Mouse (Mus musculus) G1E-ER4 (cell line): ENCODE data around the gene Zswim2. TPM values are rescaled to one million over a fixed set of nuclear protein-coding genes. Genes with fewer than 3 reads are reported as not detected.
"Not testable (repeated sequence)": the region's sequence is repeated elsewhere in the genome, so short reads cannot be mapped to it uniquely, and the experiment has no call there.

Experiments used
- GATA1 ChIP-seq: IDR thresholded peaks from one replicate; pipeline ENCODE4 v1.8.0; 2012; ENCODE audit warnings: low read length, inconsistent platforms
- polyA plus RNA-seq: library from polyadenylated mRNA; stranded (reverse); fragments of >175 nt; gene quantifications from 2 replicates; pipeline ENCODE4 v1.2.3, GENCODE M21; 2012

Gene Zswim2
- polyA plus RNA-seq, result not detected in 2 replicates

- TF ChIP-seq GATA1, result no peak
Observed at GRCm38 (mm10) chr2:83940931-83941361, at the start of gene Zswim2. Gene Zswim2 (minus strand): TSS chr2:83941228.

DNA sequence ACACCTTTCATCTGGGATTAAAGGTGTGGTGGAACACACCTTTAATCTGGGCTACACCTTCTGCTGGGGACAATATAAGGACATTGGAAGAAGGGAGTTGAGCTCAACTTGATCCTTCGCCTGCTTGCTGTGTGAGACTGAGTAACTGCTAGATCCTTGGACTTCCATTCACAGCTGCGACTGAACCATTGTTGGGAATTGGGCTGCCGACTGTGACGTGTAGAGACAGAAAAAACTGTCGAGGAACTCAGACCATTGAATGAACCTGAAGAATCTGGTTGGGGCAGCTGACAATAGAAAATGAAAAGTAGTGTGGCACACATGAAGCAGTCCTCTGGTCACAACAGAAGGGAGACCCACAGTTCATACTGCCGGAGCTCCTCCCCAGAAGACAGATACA is 49.2 kb upstream of the Zswim2 start, which contains the start of gene Gm13691:
Gene Gm13691 (plus strand): TSS at position 301 of the 400 bp plus-strand sequence.
- TF ChIP-seq GATA1, result not testable (repeated sequence)

DNA sequence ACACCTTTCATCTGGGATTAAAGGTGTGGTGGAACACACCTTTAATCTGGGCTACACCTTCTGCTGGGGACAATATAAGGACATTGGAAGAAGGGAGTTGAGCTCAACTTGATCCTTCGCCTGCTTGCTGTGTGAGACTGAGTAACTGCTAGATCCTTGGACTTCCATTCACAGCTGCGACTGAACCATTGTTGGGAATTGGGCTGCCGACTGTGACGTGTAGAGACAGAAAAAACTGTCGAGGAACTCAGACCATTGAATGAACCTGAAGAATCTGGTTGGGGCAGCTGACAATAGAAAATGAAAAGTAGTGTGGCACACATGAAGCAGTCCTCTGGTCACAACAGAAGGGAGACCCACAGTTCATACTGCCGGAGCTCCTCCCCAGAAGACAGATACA is 43.4 kb upstream of the Zswim2 start, which contains the start of gene Gm13697:
Gene Gm13697 (plus strand): TSS at position 301 of the 400 bp plus-strand sequence.
- not testable (repeated sequence) for TF ChIP-seq GATA1

DNA sequence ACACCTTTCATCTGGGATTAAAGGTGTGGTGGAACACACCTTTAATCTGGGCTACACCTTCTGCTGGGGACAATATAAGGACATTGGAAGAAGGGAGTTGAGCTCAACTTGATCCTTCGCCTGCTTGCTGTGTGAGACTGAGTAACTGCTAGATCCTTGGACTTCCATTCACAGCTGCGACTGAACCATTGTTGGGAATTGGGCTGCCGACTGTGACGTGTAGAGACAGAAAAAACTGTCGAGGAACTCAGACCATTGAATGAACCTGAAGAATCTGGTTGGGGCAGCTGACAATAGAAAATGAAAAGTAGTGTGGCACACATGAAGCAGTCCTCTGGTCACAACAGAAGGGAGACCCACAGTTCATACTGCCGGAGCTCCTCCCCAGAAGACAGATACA is 37.6 kb upstream of the Zswim2 start, which contains the start of gene Gm13694:
Gene Gm13694 (plus strand): TSS at position 301 of the 400 bp plus-strand sequence.
- TF ChIP-seq GATA1, result not testable (repeated sequence)

DNA sequence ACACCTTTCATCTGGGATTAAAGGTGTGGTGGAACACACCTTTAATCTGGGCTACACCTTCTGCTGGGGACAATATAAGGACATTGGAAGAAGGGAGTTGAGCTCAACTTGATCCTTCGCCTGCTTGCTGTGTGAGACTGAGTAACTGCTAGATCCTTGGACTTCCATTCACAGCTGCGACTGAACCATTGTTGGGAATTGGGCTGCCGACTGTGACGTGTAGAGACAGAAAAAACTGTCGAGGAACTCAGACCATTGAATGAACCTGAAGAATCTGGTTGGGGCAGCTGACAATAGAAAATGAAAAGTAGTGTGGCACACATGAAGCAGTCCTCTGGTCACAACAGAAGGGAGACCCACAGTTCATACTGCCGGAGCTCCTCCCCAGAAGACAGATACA is 31.8 kb upstream of the Zswim2 start, which contains the start of gene Gm13696:
Gene Gm13696 (plus strand): TSS at position 301 of the 400 bp plus-strand sequence.
- TF ChIP-seq GATA1, result not testable (repeated sequence)

- TF ChIP-seq GATA1, result not testable (repeated sequence)
Observed at GRCm38 (mm10) chr2:83967013-83967412, 26.0 kb upstream of the Zswim2 start, which contains the start of gene Gm13695. Gene Gm13695 (plus strand): TSS chr2:83967313.

DNA sequence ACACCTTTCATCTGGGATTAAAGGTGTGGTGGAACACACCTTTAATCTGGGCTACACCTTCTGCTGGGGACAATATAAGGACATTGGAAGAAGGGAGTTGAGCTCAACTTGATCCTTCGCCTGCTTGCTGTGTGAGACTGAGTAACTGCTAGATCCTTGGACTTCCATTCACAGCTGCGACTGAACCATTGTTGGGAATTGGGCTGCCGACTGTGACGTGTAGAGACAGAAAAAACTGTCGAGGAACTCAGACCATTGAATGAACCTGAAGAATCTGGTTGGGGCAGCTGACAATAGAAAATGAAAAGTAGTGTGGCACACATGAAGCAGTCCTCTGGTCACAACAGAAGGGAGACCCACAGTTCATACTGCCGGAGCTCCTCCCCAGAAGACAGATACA is 20.2 kb upstream of the Zswim2 start, which contains the start of gene Gm13693:
Gene Gm13693 (plus strand): TSS at position 301 of the 400 bp plus-strand sequence.
- not testable (repeated sequence) for TF ChIP-seq GATA1

GRCm38 (mm10) chr2:83955393-83955792 is 14.4 kb upstream of the Zswim2 start, which contains the start of gene Gm13698:
Gene Gm13698 (plus strand): TSS chr2:83955693.
- TF ChIP-seq GATA1, result not testable (repeated sequence)

DNA sequence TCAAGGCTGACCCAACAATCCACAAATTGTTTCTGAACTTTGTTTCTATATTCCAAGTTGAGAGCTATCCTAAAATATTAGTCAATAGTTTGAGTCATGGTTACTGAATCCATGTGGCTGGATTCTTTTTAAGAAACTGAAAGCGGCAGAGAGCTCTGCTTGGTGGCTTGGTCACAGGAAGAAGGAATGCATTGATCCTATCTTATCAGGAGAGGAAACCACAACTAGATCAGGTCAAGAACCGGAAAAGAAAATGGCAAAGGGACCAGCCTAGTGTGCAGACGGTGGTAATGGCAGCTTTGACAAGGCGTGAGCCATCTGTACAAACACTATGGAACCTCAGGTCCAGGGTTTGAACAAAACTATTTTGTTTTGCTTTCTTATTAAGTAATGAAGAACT is 764 bp upstream of the Zswim2 start:
- no peak for TF ChIP-seq GATA1

DNA sequence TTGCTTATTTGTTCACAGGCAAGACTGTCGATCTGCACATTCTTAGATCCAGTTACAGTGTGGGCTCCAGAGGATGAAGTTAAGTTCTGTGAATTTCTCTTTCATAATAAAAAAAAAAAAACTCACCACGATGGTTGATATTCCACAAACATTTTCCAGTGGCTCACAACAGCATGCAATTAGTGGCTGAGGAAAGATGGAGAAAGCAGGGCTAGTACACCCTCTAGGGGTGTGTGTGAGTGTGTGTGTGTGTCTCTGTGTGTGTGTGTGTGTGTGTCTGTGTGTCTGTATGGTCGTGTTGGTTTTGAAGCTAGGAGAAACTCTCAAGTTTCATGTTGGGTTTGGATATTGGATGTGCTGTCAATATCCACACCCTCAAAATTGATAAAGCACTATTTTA is 350 bp upstream of the Zswim2 start:
- TF ChIP-seq GATA1, result no peak

- TF ChIP-seq GATA1, result no peak
Observed at GRCm38 (mm10) chr2:83929478-83930088, 11.4 kb downstream of the Zswim2 start.

DNA sequence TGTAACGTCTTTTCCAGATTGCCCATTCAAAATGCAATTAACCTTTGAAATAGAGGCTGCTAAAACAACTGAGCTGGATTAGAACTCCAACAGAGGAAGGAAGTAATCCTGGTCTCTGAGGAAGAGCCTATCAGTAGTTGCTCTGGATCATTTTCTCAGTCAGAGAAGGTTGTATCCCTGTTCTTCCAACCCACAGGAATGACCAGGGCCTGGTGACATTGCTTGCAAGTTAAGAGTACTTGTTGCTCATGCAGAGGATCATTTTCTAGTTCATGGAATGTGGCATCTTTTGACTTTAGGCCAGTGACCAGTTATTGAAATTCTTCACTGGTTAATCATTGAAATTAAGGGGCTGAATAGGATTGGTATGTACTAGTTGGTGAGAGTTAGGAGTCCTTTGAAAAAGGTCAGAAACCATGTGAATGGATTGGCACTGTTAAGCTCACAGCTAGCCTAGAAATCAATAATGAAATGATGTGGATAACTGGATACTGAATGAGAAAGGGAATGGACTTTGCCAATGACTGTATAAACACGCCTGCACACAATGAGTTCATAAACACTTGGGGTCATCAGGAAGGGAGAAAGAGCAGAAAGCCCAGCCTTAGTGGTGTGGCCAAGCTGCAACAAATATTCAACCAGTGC is 39.0 kb downstream of the Zswim2 start:
- TF ChIP-seq GATA1, result no peak

DNA sequence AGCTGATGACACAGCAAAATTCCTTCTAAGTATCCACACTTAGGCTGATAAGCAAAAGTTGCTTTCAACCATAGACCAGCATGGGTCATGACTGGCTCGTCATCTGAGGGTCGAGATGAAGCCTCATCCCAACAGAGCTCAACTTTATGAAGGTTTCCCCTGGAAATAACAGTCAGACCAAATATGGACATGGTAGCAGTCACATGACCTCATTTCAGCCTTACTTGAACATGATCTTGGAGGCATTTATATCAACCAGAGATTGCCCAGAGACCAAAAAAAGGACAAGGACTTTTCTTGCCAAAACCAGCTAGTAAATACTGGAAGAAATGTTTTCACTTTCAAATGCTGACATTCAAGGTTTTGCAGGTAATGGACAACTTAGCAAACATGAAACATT is 47.3 kb downstream of the Zswim2 start:
- TF ChIP-seq GATA1, result no peak

DNA sequence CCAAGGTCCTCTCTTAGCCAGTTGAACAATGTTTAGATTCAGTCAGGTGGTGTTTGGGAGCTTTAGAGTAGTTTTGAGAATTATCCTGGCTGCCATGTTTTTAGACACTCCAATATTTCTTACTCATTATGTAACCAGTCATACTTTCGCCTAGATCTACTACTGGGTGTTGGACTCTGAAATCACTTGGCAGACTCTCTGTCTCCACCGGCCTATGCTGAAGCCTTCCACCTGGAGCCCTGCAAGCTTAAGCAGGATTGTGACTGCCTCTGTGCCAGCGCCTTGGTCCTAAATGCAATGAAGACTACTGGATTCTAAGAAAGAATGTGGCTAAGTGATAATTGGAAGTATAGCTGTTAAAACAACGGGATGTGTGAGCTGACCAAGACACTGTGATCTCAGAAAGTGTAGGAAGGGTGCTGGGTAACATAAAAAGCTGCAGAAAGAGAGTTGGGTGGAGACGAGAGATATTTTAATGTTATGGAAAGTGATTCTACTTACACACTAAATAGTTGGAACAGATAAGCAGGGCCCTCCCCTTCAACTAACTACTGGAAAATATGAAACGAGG is 57.1 kb downstream of the Zswim2 start:
- no peak for TF ChIP-seq GATA1

Other genes with a start within 250 kb of the Zswim2 start
- gene Itgav, start 216.8 kb downstream of the Zswim2 start, polyA plus RNA-seq, result 15.5 and 18.9 TPM in 2 replicates
- not detected in 2 replicates for gene Fam171b, start 128.6 kb downstream of the Zswim2 start, polyA plus RNA-seq
- not detected in 2 replicates for gene Gm13698, start 14.5 kb upstream of the Zswim2 start, polyA plus RNA-seq
- gene Gm13693, start 20.3 kb upstream of the Zswim2 start, polyA plus RNA-seq, result not detected in 2 replicates
- not detected in 2 replicates for gene Gm13695, start 26.1 kb upstream of the Zswim2 start, polyA plus RNA-seq
- not detected in 2 replicates for gene Gm13696, start 31.9 kb upstream of the Zswim2 start, polyA plus RNA-seq
- not detected in 2 replicates for gene Gm13694, start 37.7 kb upstream of the Zswim2 start, polyA plus RNA-seq
- not detected in 2 replicates for gene Gm13697, start 43.5 kb upstream of the Zswim2 start, polyA plus RNA-seq
- not detected in 2 replicates for gene Gm13691, start 49.3 kb upstream of the Zswim2 start, polyA plus RNA-seq